Mouse (Mus musculus): ENCODE measurements around the gene Tmem245.

Tmem245 gene

DNA sequence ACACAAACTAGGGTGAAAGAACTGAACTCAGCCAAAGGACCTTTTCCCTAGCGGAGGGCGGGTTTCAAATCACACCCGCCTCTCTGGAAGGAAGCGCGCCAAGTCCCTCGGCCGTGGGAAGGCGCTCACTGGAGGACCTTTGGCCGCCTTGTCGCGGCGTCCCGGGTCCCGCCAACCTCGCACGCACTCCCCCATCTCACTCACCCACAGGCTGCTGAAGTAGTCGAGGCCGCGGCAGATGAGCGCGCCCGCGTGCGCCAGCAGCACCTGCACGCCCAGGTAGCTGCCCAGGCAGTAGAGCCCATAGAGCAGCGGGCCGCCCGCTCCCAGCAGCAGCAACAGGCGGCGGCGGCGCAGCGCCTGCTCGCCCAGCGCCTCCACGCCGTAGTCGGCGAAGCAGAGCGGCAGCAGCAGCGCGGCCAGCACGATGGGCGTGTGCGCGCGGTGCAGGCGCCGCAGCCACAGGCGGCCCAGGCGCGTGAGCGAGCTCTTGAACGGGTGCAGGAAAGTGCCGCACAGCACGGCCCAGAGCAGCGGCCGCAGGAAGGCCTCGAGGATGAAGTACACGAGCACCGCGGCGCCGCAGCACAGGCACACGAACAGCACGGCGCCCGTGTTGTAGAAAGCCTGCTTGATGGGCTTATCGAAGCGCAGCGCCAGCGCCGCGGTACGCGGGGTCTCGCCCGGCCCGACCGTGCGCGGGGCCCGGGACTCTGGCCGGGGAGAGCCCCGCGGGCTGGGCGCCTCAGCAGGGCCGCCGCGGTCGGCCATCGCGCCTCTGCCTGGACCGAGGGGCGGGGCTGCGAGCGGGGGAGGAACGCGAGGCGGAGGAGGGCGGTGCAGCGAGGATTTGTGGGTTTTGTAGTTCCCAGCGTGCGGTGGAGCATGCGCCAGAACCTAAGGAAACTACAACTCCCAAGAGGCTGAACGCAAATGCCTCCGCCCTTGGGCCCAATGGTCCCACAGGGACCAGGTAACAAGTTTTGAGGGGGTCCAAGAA is at the start of gene Tmem245:
Tmem245 (minus strand) TSS at position 797 of the 1,000 bp plus-strand sequence.
- DNase-seq (ENCODE audit: low spot score): peak; percentile 95

DNA sequence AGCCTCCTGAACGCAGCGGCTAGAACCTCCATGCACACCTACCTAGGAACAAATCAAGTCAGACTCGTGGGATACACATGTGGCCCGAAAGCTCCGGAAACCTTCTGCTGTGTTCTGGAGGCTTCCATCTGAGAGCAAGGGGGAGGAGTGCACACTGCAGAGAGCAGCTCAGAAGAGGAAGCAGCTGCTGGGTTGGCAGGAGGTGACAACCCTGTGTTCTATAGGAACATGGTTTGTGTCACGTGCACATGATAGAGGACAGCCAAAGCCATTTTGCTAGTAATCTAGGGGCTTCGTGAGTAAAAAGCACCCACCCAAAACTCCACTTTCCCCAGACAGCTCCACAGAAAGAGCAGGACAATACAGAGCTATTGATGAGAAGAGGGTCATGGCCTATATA is 46.1 kb upstream of the Tmem245 start:
- no peak for DNase-seq (ENCODE audit: low spot score)

DNA sequence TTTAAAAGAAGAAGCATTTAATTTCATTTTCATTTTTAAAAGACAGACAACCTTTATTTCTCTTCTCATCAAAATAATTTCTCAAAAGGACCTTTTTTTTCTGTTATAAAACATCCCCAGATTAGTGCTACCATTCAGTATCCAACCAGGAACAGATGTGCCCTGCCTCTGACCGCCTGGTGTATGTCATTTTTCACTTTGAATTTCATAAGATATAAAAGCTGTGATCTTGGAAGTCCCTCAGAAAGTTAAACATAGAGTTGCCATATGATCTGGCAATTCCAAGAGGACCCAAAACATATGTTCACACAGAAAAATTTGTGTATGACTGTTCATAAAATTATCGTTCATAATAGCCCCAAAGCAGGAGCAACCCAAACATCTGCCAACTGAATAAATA is 44.7 kb upstream of the Tmem245 start:
- DNase-seq (ENCODE audit: low spot score): no peak

DNA sequence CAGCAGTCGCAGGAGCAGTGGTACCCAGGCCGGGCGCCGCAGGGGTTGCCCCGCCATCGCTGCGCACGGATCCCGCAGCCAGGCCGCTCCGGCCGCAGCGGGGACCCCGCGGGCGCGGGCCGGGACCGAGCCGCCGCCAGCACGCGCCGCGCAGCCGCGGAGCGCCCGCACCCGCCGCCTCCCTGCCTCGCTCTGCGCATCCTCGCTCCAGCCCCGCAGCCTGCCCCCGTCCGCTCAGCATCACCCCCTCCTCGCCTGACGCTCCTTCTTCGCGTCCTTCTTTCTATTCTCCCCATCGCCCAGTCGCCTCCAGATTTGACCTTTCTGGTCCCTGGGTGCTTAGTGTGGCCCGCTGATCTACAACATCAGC is 43.0 kb upstream of the Tmem245 start, which contains the start of gene Frrs1l:
Frrs1l (minus strand) TSS at position 177 of the 370 bp plus-strand sequence.
- DNase-seq (ENCODE audit: low spot score): no peak

DNA sequence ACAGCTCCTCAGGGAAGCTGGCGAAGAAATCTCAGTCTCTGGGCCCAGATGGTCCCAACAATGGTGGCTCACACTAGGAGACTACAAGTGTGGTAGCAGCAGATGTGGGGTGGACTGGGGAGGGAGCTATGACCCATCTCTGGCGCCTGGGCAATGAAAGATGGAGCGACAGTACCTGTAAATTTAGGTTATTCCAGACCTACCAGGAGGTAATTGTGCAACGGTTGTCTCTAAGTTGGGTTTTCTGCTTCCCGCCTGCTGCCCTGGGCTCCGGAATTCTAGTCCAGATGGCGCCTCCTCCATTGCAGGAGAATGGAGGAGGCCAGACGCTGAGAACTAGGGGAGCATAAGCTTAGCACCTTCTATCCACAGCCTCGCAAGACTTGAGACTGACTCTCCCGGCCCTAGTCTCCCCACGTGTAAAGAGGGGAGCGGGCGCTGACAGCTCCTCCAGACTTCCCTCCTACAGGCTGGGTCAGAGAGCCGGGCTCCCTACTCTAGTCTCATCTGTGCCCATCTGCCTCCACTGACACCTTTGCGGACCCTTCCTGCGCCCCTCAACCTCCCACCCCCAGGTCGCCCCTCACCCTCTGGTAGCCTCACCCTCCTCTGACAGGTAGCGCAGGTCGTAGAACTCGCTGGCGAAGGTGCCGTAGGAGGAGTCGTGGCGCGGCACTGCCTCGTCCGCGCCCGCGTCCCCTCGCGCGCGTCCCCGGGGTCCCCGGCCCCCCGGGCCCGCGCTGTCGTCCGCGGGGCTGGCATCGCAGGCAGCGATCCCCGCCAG is 42.4 kb upstream of the Tmem245 start:
- DNase-seq (ENCODE audit: low spot score): no peak

DNA sequence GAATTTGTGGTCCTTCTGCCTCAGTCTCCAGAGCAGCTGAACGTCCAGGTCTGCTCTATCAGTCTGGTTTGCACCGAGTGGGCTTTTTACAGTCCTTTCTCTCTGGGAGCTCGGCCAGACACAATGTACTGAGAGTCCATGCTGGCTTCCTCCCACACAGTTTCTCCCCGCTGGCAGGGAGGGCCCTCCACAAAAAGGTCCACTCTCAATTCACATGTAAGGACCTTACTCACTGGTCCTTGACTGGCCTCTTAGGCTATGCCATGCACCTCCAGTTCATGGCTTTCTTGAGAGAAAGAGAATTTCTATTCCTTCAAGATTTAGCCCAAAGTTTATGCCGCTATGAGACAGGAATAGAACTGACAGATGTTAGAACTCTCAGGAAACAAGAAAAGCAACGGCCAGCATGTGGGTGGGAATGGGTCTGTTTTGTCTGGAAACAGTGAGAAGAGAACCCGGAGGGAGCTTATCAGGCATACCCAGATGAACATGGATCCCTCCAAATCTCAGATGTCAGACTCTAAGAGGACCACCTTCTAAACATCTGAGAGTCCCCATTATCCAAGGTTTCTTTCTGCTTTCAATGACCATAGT is 18.4 kb upstream of the Tmem245 start:
- no peak for DNase-seq (ENCODE audit: low spot score)

DNA sequence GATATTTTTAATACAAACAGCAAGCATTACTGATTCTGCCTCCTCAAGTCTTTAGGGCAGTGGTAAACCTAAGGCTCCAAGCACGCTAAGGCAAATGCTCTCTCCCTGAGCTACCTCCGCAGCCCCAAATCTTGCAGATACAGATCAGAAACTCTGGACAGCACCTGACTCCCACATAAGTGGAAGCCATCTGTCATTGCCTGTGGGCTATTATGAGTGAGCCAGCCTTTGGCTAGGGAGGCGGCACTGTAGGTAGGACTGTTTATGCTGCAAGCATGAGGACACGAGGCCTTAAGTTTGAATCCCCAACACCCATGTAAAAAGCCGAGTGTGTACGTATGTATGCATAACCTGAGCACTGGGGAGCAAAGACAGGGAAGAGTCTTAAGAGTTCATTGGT is 16.4 kb upstream of the Tmem245 start:
- DNase-seq (ENCODE audit: low spot score): no peak

DNA sequence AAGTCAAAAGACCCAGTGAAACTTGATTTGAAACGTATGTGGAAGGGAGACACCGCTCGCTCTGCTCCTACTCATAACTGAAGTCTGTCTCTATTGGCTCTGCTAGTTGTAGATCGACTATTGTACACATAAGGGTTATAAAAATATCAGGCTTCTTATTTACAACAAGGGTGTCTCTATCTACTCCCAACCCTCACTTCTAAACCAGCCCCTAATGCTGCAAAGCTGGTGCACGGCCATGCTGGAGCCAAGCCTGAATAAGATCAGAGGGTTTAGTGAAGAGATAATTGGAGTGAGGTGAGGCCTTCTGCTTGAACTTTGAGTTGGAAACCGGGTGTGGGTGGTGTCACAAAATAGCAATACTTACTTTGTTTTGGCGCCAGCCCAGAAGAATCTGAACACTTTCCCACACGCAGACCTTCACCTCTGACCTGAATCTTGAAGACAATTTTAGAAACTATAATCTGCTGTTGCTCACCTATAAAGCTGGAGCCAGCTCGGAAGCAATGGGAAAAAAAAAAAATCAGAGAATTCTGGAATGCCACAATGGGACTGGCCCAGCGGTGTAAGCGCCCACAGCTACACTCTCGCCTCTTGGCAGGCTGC is 14.2 kb upstream of the Tmem245 start:
- peak; percentile 28 for DNase-seq (ENCODE audit: low spot score)

DNA sequence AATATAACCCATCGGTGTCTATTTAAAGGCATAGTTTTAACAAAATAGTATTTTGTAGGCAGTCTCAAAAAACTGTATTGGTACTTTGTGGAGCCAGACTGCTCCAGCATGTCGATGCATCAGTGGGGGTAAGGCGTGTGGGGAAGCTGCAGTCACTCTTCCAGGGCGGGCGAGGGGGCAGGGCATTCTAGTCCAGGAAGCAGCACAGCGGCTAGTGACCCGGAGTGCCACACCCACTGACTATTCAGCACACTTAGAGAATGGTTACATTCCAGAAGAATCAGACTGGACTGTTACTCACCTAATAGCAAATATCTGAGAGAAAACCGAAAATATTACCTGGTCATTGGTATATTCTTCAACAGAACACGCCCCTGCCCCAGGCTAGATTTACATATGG is 10.3 kb upstream of the Tmem245 start:
- no peak for DNase-seq (ENCODE audit: low spot score)

DNA sequence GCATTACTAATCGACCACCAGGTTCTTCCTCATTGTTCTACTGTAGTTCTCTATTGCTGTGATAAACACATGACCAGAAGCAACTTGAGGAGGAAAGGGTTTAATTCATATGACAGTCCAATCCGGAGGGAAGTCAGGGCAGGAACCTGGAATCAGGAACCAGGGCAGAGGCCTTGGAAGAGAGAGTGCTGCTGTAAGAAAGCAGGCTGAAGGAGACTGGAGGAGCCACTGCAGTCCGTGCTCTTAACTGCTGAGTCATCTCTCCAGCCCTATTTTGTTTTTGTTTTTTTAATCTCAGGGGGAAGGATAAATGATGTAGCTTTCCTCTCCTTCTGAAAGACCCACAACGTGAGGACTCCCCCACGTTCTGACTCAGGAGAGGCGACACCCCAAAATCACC is 6.0 kb upstream of the Tmem245 start:
- peak; percentile 49 for DNase-seq (ENCODE audit: low spot score)

DNA sequence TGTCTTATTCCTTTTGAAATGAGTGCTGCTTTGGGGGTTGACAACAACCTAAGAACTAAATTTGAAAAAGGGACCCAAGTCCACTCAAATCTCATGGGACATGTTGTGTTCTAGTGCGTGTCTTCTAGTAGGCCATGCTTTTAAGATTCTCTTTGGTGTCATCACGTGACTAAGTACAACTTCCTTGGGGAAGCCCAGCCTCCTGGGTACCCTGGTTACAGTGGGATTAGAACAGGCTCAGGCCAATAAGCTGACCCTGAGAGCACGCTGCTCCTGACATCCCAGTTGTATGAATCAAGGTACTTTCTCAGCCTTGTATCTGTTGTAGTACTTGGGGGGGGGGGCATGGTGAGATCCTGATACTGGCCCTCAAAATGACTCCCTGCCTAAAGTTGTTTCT is 4.5 kb upstream of the Tmem245 start:
- no peak for DNase-seq (ENCODE audit: low spot score)

DNA sequence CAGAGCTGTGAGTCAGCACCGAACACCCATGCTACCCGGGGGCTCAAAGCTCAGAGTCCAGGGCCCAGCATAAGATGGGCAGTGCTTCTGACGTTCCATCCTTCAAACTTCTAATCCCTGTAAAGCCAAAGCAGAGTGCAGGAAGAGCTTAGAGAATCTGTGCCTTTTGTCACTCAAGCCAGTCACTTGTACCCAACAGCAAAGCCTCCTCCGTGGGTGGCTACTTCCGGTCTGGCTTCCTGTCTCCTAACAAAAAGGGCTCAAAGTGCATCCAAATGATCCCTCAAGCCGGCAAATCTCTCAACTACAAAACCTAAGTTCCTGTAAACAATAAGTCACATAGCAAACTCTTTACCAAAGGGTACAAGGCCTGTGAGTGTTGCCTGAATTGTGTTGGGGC is 2.3 kb upstream of the Tmem245 start:
- DNase-seq (ENCODE audit: low spot score): no peak

DNA sequence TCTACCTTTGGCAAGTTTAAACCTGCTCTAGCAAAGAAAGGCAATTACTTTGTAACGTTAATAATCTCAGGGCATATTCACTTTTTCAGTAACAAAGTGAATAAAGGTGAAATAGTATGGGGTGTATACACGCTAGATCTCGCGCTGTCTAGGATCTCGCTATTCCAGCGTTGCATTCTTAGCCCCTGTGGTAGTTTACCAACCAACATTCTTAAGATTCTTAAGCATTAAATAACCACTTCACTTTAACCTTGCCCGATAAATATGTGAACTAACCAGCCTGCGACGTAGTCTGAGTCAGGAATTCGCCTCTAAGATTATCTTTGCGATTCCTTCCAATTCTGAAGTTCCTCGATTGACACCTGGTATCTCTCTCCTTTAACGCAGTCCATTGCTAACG is 1.1 kb downstream of the Tmem245 start:
- DNase-seq (ENCODE audit: low spot score): no peak

DNA sequence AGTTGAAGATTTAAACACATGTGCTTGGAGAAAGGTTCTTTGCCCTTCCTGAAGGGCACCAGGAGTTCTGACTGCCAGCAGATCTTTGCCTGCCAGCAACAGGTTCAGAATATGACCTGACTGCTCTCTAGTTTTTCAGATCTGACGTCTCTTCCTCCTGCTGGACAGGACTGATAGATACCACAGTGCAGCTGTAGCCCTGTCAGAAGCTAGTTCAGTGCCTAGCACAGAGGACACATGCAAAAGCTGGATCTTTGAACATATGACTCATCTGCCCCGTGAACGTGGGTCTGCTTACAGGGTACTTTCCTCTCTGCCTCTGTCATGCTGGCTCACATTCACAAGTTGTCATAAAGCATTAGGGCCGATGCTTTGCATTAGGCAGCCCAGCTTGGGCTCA is 3.0 kb downstream of the Tmem245 start:
- peak; percentile 22 for DNase-seq (ENCODE audit: low spot score)

DNA sequence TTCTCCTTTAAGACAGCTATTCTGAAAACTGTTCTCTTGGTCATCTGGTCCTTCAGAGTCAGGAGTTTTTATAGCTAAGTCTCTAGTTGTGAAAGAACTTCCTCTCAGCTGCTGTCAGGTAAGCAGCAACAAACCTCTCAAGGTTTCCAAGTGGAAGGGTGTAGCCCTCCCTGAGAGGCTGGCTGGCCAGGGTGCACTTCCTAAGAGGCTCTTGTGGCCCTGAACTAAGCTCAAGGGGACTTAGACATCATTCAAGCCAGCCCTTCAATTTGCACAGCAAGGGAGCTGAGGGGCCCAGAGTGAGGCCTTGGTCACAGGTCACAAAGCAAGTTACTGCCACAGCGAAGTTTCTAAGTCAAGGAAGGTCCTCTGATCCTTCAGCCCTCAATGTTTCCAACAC is 4.0 kb downstream of the Tmem245 start:
- DNase-seq (ENCODE audit: low spot score): no peak

DNA sequence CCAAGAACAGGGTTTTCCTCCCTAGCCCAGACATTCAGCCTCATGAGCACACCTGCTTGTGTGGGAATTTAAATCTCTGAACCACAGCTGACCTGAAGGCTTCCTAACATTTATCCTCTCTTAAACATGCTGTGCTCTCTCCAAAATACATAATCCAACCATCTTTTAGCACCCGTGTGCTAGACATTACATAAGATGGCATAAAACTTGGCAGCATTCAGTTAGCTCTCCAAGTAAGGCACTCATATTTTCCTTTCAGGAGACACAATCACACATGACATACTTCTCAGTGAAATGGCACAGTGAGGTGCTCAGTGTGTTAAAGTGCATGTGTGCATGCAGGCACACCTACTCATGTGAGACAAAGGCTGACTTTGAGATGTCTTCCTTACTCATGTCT is 4.7 kb downstream of the Tmem245 start:
- DNase-seq (ENCODE audit: low spot score): peak; percentile 27

DNA sequence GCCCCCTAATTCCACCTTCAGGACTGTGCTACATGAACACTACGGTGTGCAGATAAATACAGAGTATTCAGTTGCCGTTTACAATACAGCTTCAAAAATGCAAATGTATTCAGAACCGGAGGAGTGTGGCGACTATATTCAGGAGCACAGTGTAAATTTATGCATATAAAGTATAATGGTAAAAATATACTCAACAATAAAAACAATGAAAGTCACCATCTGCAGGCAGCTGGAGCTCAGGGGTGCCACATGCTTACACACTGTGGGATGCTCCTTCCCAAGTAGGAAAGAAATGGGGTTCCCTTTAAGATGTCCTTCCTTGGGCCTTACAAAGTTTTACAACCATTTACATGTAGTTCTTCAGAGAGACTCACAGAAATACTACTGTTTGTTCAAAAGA is 5.8 kb downstream of the Tmem245 start:
- DNase-seq (ENCODE audit: low spot score): no peak

DNA sequence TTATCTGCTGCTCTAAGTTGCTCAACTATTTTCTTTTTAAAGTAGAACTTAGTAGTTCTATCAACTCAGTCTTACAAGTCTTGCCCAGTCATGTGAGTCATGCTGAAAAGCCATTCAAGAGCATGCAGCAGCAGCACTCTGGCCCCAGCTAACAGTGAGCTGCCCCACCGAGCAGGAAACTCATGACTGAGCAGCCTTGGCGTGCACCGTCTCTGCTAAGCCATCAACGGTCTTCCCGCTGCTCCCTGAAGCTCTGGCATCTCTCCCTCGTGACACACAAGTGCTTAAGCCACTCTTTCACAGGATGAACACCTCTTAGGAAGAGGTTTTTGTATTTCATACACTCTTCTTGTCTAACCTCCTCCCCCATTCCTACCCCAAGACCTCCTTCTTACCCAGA is 10.1 kb downstream of the Tmem245 start:
- DNase-seq (ENCODE audit: low spot score): peak; percentile 8

DNA sequence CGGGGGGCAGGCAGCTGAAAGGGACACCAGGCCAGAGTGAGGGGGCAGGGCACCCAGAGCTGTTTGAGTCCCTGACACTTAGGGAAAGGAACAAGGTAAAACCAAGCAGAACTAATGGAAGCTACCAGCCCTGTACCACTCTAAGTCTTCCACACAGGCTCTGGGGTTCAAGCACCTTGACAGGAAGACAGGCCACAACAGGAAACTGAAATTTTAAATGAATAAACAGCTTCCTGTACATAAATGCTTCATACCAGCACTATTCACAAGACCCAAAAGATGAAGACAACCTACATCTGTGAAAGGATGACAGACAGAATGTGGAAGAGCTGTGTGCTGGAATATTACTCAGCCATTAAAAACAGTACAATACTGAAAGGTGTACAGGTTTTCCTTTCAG is 11.9 kb downstream of the Tmem245 start:
- DNase-seq (ENCODE audit: low spot score): no peak

DNA sequence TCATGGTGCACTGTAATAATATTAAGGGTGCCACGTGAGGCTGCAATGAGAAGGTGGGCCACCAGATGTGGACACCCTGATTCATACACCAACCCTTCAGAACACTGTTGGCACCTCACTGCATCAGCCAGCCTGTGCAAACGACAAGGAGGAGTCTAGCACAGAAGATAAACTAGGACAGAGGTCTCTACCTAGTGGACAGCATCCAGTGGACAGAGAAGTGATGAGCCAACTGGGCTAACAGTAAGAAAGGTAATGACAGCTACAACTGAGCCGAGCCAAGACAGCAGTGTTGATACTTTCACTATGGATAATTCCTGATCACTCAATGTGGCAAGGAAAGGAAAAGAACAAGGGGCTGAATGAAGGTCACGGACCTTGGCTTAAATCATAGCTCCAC is 14.1 kb downstream of the Tmem245 start:
- no peak for DNase-seq (ENCODE audit: low spot score)

DNA sequence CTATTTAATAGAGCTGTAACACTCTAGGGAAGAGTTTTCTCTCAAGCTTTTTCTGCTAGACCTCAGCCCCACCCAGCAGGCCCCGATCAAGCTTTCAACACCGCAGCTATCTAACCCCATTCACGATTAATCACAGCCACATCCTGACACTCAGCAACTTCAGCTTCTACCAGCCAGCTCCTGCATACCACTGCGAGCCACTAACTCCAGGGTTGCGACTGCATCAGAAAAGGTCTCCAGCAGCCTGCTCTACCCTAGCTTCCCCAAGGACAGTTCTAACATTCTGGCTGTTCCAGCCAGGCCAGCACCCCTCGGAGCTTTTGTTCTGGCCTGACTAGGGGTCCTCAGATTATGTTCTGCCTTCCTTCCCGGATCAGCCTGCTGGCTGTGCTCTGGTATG is 15.1 kb downstream of the Tmem245 start:
- no peak for DNase-seq (ENCODE audit: low spot score)

DNA sequence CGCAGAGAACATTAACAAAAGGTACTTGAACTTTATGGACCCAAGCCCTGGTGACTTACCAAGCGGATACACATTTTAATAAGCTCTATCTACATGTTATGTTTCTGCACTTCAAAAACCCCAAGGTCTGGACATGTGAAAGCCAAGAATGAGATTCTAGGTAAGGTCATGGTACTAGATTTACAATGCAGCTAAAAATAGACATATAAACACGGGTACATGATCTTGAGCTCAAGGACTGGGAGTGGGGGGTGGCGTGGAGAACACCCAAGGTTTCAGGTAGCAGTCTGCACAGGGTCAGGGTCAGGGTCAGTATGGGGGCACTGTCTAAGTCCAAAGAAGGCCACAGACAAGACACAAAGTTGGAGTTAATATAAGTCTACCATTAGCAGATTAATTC is 16.9 kb downstream of the Tmem245 start:
- no peak for DNase-seq (ENCODE audit: low spot score)

Measured in adipocyte (in vitro differentiated cells).